Mouse (Mus musculus) cerebellum, adult 11-12 months (tissue): Measurements from ENCODE around the gene Gucd1.

Source experiments
- DNase-seq: peaks from one replicate; pipeline ENCODE4 v3.0.0; 2022

Gene Gucd1

GRCm38 (mm10) chr10:75316472-75316871 lies 201.3 kb downstream of the Gucd1 start:
- no peak for DNase-seq

- no peak for DNase-seq
Measured at GRCm38 (mm10) chr10:75315756-75316155, 202.0 kb downstream of the Gucd1 start.

- no peak for DNase-seq
Measured at GRCm38 (mm10) chr10:75314190-75314980, 203.4 kb downstream of the Gucd1 start.

GRCm38 (mm10) chr10:75312361-75312760 lies 205.4 kb downstream of the Gucd1 start:
- no peak for DNase-seq

- no peak for DNase-seq
Measured at GRCm38 (mm10) chr10:75307130-75307529, 210.6 kb downstream of the Gucd1 start.

- DNase-seq: peak; percentile 25
Measured at GRCm38 (mm10) chr10:75304413-75304812, 213.4 kb downstream of the Gucd1 start.

- no peak for DNase-seq
Measured at GRCm38 (mm10) chr10:75304049-75304405, 213.7 kb downstream of the Gucd1 start.

GRCm38 (mm10) chr10:75303324-75304048 lies 214.3 kb downstream of the Gucd1 start:
- peak; percentile 49 for DNase-seq

- no peak for DNase-seq
Measured at GRCm38 (mm10) chr10:75302536-75302935, 215.2 kb downstream of the Gucd1 start.

GRCm38 (mm10) chr10:75301937-75302336 lies 215.8 kb downstream of the Gucd1 start:
- DNase-seq: no peak

- no peak for DNase-seq
Measured at GRCm38 (mm10) chr10:75301195-75301806, 216.5 kb downstream of the Gucd1 start.
